Mouse (Mus musculus): ENCODE measurements around the gene Sez6l.
"Not testable (repeated sequence)": the region's sequence is repeated elsewhere in the genome, so short reads cannot be mapped to it uniquely, and the experiment has no call there.

Gene Sez6l

GRCm38 (mm10) chr5:112428944-112429343 lies 148.0 kb downstream of the Sez6l start:
- DNase-seq, result peak; percentile 57

- peak; percentile 56 for DNase-seq
Measured at GRCm38 (mm10) chr5:112427283-112427682, 149.7 kb downstream of the Sez6l start.

GRCm38 (mm10) chr5:112426635-112427034 lies 150.3 kb downstream of the Sez6l start:
- DNase-seq, result no peak

GRCm38 (mm10) chr5:112419535-112419934 lies 157.4 kb downstream of the Sez6l start:
- DNase-seq, result no peak

GRCm38 (mm10) chr5:112418023-112418422 lies 159.0 kb downstream of the Sez6l start:
- no peak for DNase-seq

GRCm38 (mm10) chr5:112416673-112417072 lies 160.3 kb downstream of the Sez6l start:
- no peak for DNase-seq

GRCm38 (mm10) chr5:112412781-112413180 lies 164.2 kb downstream of the Sez6l start:
- DNase-seq, result not testable (repeated sequence)

GRCm38 (mm10) chr5:112411514-112412335 lies 165.3 kb downstream of the Sez6l start:
- DNase-seq, result no peak

GRCm38 (mm10) chr5:112411072-112411471 lies 165.9 kb downstream of the Sez6l start:
- DNase-seq, result no peak

GRCm38 (mm10) chr5:112409274-112409673 lies 167.7 kb downstream of the Sez6l start:
- no peak for DNase-seq

- no peak for DNase-seq
Measured at GRCm38 (mm10) chr5:112406017-112406416, 171.0 kb downstream of the Sez6l start.

GRCm38 (mm10) chr5:112402437-112402836 lies 174.5 kb downstream of the Sez6l start:
- DNase-seq, result no peak

GRCm38 (mm10) chr5:112399284-112399683 lies 177.7 kb downstream of the Sez6l start:
- DNase-seq, result no peak

GRCm38 (mm10) chr5:112396066-112396465 lies 180.9 kb downstream of the Sez6l start:
- DNase-seq, result no peak

- DNase-seq, result no peak
Measured at GRCm38 (mm10) chr5:112394779-112395443, 182.1 kb downstream of the Sez6l start, which contains the start of gene Asphd2. Asphd2 (minus strand) TSS chr5:112394866.

GRCm38 (mm10) chr5:112394415-112394763 lies 182.6 kb downstream of the Sez6l start:
- DNase-seq, result no peak

- no peak for DNase-seq
Measured at GRCm38 (mm10) chr5:112393741-112394414, 183.1 kb downstream of the Sez6l start.

- no peak for DNase-seq
Measured at GRCm38 (mm10) chr5:112391676-112392323, 185.2 kb downstream of the Sez6l start.

- DNase-seq, result no peak
Measured at GRCm38 (mm10) chr5:112391002-112391401, 186.0 kb downstream of the Sez6l start.

- DNase-seq, result no peak
Measured at GRCm38 (mm10) chr5:112389352-112389751, 187.6 kb downstream of the Sez6l start.

GRCm38 (mm10) chr5:112385973-112386372 lies 191.0 kb downstream of the Sez6l start:
- no peak for DNase-seq

- no peak for DNase-seq
Measured at GRCm38 (mm10) chr5:112384805-112385472, 192.0 kb downstream of the Sez6l start.

Data from kidney, adult 18-20 months (tissue).